Mouse (Mus musculus) heart, postnatal 10 days (tissue): ENCODE data around the gene Proser2. TPM values are rescaled to one million over a fixed set of nuclear protein-coding genes. Genes with fewer than 3 reads are reported as not detected.

Source experiments
- DNase-seq, 2 experiments: peaks; one replicate each; pipeline ENCODE4 v3.0.0; 2021
- intact Hi-C: fragments of 180-260 bp; cut with DNase I; formaldehyde crosslinking; loops from one replicate; pipeline ENCODE4 v1.15.1; 2025
- total RNA-seq, 2 experiments: library from RNA; stranded (reverse); gene quantifications; 2 replicates each; pipeline ENCODE4 v1.2.3; 2021

Gene Proser2
- total RNA-seq, 2 experiments from 2014 or later: 10.7 to 37.7 TPM

DNA sequence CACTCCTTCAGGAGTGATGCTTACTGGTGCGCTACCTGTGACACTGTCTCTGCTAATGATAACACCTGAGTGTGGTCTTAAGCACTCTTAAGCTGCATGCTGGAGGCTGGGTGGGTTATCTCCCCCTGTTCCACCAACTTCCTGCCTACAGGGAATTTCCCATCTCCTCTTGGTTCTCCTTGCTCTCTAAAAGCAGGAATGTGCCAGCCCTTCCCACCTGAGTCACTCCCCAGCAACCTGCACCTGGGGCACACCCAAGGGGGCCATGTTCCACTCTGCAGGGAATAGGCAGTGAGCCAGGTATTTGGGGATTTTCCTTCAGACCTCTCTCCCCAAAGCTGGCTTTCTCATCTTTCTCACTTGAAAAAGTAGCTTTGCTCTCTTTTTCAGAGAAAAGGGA is 50.0 kb downstream of the Proser2 start:
- DNase-seq: no peak
- intact Hi-C loops: no loop called here

DNA sequence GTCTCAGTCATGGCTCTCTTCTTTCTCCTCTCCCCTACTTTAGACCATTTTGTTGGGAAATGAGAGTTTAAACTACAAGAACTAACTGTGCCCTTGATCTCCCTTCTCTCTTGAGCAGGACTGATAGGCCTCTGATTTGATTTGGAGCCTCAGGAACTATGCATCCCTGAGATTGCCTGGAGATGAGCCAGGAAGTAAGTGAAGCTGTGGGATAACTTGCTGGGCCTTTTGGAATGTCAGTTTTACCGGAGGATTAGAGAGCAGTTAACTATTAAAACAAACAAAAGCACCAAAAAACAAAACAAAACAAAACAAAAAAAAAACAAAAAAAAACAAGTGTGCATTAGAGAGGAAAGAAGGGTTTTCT is 54.5 kb downstream of the Proser2 start:
- intact Hi-C loops: no loop called here
- no peak for DNase-seq

DNA sequence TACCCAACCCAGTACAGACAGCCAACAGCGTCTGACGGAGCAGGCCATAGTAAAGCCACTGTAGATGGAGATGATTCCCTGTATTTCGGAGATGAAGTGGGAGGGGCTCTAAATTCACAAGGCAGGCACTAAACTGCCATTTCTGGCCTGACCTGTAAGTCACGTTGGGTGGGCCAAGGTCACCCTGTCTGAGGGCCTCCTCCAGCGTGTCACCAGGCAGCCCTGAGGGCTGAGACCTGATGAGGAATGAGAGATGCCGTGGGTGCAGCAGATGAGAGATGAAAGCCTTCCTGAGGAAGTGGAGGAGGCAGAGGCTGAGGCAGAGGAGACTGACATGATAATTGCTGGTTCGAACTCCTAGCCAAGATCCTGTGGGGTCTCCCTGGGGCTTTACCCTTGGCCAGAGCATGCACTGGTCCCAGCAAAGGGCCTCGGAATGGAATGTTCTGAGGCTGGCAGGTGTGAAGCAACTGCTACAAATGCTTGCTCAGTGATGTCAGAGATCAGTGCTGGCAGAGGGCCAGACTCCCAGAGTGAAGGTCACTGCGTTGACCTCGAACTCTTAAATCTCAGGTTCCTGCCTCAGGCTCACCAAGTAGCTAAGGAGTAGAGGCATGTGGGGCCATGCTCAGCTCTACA is 55.0 kb downstream of the Proser2 start:
- intact Hi-C loops: no loop called here
- DNase-seq: peak; percentile 48 to 51

DNA sequence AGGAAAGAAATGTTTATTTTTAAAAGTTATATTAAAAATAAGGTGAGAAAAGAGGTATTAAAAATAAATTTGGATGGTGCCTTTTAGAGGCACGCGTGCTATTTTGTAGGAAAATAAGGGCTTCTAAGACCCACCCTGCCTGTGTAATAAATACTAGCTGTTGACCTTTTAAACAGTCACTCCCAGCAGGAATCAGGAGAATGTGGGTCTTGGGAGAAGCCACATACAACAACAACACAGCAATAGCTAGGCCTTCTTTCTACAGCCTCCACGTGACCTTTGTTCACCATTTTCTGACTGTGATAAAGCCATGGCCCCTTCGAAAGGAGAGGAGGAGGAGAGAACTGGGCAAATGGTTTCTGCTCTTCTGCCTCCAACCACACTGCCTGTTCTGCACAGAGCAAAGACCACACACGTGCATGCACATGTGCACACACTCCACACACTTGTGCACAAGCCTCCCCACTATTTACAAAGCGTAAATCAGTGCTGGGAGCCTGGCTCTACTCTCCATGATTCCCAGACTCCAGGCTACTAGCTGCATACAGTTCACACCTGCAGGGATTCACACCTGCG is 57.2 kb downstream of the Proser2 start:
- intact Hi-C loops: no loop called here
- DNase-seq: no peak

DNA sequence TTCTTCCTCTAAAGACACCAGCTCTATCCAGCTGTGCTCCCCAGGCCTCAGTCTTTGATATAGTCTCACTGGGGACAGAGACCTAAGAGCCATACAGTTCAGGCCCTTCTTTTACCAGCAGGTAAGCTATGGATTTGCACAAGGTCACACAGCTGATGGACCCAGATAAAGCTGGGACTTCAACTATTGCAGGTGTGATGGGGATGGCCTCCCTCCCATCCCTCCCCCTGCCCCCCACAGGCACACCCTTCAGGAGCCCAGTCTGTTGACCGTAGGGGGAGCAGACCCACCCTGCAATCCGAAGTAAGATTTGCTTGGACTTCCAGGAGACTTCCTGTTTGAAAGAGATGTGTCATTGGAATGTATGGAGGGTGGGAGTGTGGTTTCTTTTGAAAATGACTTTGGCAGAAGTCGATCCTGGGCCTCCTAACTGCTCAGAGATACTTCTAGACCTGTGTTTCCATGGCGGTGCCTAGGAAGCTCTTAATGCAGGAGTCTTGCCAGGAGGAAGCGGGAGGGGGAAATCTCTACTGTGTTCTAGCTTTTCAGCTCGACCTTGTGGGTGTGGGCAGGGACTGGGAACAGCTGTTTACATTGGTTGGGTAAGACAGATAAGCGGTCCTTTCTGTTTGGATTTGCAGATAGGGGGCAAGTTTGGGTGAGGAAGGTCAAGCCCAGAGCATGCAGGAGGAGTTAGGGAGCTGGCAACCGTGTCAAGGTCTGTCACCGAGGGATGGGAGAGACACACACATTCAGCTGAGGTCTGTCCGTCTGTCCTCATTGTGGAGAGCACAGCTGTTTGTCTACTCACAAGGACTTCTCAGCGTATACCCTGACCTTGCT is 58.2 kb downstream of the Proser2 start:
- peak; percentile 18 for DNase-seq
- intact Hi-C loops: no loop called here

DNA sequence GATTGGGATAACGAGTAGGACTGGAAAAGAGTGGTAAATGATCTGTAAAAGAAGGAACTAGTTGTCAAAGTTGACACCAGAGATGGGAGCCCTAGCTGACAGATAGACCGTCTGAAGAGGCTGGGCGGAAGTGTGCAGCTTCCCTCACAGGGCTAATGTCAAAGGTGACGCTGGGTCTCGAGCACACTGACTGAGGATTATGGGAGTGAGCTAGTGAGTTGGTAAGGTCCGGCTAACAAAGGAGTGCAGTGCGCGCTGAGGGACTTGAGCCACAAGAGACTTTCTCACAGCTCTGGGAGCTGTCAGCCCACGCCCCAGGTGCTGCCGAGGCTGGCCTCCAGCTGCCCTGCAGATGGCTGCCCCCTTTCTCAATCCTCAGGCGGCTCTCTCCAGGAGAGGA is 59.1 kb downstream of the Proser2 start:
- intact Hi-C loops: no loop called here
- no peak for DNase-seq

DNA sequence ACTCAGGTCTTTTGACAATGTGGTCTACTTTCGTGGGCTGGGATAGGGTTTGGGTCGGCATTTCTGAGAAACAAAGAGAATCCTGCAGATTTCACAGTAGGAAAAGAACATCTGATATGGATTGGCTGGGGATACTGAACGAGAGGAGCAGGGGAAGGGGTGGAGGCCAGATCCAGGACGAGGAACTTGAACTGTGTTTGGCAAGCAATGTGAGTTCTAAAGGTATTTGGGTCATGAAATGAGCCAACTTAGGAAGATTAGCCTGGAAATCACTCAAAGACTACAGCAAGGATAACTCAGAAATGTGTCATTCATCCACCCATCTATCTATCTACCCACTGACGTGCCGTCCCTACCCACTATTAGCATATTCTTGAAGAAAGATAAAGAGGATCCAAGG is 62.7 kb downstream of the Proser2 start:
- intact Hi-C loops: no loop called here
- DNase-seq: no peak

DNA sequence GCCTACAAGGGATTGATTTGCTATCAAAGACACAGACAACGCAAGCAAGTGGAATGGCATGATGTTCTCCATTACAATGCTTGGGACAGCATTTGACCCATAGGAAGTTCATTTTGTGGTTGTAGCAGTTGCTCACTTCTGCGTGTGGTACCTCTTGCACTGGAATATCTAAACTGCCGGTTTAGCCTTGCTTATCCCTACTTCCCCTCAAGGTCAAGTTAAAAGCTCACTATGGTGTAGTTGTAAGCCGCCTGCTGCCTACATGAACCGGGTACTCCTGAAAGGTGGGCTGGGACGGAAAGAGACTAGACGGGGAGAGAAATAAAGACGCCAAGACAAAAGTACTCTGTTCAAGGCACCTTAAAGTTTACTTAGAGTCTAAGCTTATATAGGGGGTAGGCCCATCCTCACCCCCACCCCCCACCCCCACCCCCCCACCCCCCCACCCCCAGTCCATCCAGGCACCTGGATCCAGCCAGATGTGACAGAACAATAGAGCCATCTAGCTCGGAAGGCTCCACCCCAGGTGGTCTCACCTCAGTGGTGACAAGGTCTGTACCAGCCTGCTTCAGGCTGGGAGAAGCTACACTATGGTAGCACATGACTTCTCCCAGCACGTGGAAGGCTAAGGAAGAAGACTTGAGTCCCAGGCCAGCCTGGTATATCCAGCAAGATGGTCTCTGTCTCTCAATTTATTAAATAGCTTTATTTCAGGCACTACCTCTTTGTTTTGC is 69.8 kb downstream of the Proser2 start:
- intact Hi-C loops: no loop called here
- no peak for DNase-seq

DNA sequence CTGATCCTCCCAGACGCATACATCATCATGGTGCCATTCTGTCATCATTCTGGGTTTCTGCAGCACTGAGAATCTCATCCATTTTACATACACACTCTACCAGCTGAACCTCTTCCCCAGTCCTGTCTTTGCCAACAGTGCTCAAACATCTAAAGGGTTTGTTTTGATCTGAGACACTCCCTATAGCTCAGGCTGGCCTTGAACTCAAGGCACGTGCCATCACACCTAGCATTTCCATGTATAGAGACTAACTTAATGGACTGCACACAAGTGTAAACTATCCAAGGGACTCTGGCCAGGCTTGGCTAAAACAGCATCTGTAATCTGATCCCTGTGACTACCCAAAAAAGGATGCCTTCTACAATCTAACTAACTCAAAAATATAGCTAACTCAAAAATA is 70.7 kb downstream of the Proser2 start:
- DNase-seq: no peak
- intact Hi-C loops: no loop called here

DNA sequence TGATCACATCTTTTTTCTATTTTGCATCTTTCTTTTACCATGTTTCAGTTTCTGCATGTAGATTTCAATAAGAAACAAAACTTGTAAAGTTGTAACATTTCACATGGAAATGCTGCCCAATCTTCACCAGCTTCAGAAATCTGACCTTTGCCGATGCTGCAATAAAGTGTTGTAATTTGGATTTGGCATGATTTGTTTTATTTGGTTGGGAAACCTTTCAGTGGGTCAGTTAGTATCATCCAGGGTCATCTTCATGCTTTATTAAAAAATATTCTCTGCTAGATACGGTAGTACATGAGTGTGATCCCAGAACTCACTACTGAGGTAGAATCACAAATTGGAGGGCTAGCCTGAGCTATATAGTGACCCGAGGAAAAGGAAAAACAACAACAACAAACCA is 73.5 kb downstream of the Proser2 start:
- no peak for DNase-seq
- intact Hi-C loops: no loop called here

DNA sequence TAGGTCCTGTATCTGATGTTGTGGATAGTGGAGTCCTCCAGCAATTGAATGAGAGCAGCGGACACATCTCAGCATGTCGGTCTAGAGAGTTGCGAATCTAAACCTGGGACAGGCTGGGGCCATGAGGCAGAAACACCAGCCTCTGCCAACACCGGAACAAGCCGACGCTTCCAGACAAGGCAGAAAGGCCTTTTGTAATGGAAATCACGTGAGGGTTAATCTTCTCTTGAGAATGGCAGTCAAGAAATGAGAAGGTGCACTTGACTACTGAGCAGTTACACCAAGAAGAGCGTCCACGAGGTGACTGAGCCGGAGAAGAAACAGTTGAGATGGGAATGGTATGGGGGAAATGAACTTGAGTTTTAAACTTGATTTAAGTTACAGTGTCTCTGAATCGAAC is 74.5 kb downstream of the Proser2 start:
- DNase-seq: no peak
- intact Hi-C loops: no loop called here

DNA sequence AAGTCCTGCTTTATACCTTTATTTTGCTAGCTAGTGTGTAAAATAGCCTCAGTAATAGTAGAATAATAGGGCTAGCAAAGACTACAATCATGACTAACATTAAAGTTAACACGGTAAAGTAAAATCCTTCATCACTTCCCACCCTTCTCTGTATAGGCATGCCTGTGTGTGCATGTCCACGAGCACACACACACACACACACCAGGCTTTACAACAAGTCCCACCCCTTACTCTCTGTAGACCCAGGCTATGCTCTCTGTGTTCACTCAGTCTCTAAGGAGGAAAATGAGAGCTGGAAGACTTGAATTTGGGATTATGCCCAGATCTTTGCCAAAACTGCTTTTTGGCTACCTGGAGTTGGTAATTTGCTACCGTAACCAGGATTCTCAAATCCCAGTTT is 81.0 kb downstream of the Proser2 start:
- intact Hi-C loops: no loop called here
- DNase-seq: no peak

DNA sequence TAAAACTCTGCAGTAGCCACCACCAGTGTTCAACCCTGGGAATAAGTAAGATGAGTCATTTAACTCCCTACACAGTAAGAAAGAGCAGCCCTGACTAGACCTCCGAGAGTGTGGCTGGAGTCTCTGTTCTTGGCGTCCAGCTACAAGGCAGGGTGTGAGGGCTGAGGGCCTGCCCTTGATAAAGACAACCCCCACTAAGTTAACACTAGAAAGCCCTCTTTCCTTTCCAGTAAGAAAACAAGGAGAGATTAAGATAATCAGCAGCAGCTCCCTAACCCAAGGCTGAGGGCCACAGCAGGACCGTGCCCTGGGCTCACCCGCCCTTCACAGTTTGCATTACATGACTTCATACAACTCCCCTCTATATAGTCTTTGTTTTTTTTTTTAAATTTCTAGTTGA is 81.4 kb downstream of the Proser2 start:
- intact Hi-C loops: no loop called here

More for the DNA sequence above, 81.4 kb downstream of the Proser2 start:
- DNase-seq: no peak

Other genes starting within 250 kb of the Proser2 start
- 10 to 100 TPM; 20.3 to 23.6 TPM for gene Sec61a2, start 234.8 kb downstream of the Proser2 start, total RNA-seq
- 1 to 10 TPM; 1.6 TPM for gene Dhtkd1, start 187.4 kb downstream of the Proser2 start, total RNA-seq
- 10 to 100 TPM; 11.6 to 15.5 TPM for gene Upf2, start 178.7 kb downstream of the Proser2 start, total RNA-seq
- gene Echdc3, start 82.8 kb upstream of the Proser2 start, total RNA-seq: 10 to 100 TPM; 13.8 to 16.6 TPM
- gene Usp6nl, start 192.5 kb upstream of the Proser2 start, total RNA-seq: 10 to 100 TPM; 13.6 to 14.6 TPM